ENCODE assay signal across 19 mouse cellular contexts in the genomic region with DNA sequence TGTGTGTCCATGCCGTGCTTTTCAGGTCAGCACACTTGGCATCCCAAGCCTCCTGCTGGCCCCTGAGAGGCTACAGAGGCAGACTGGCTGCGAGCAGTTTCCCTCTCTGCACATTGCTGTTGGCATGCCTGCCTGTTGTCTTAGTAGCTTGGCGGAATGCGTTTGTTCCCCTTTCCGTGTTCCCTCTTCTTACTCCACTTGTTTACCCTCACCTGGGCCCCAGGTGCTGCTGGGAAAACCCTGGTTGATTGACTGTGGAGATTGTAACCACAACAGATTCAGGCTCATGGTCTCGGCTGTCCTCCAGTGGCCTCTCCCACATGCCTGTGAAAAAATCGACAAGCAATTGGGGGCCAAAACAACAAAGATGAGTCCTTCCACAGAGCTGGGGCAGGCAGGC. TPM values are rescaled to one million over a fixed set of nuclear protein-coding genes. Genes with fewer than 3 reads are reported as not detected.
DNase-seq lines count a peak whose midpoint lies in the region; ATAC-seq and TF ChIP-seq lines count a peak whose summit lies in the region.
"Had no signal": no experiment of that assay in that cellular context is flagged by ENCODE, and none has a peak within 500 bp of the region (broad histone marks: within the 10 kb centered on the region; RNA-seq: fewer than 3 reads in every experiment).

No protein-coding gene starts in this region.

- H3K27me3 ChIP-seq in heart, embryonic 11.5 days (ENCODE audit: control insufficient read depth, insufficient read depth, low read length): 0 out of 2 replicates have a peak, but pooled peaks cover 3% of the 10 kb centered on the region
- no peaks in the 10 kb centered on the region for H3K27me3 ChIP-seq in lung, embryonic 16.5 days (ENCODE audit: control insufficient read depth, insufficient read depth, low read depth, low read length)
- H3K27me3 ChIP-seq in stomach, postnatal 0 days (ENCODE audit: control insufficient read depth, insufficient read depth, low read length): no peaks in the 10 kb centered on the region
- peaks cover 4% of the 10 kb centered on the region; the same call in 1 of the 2 replicates for H3K27me3 ChIP-seq in hindbrain, embryonic 12.5 days
- H3K27me3 ChIP-seq: forebrain, embryonic 13.5 days; heart, embryonic 12.5 days; limb, embryonic 15.5 days had no signal

- no peak for DNase-seq in heart, postnatal 36 days
- peak; percentile 13 for DNase-seq in ovary, postnatal 36 days (ENCODE audit: low spot score)
- no peak for DNase-seq in ovary, adult 18-20 months (ENCODE audit: low spot score)
- DNase-seq in stomach, postnatal 0 days (ENCODE audit: low spot score): peak; percentile 51
- no peak for DNase-seq in layer of hippocampus, postnatal 25 days (ENCODE audit: extremely low spot score in 1 of 2, low spot score in 1 of 2)
- DNase-seq: adrenal gland, postnatal 25 days; cerebellum, adult 8-10 months; gastrocnemius, postnatal 25 days; layer of hippocampus, adult 9-11 months; midbrain, embryonic 14.5 days had no signal

- TF ChIP-seq EP300 in stomach, postnatal 0 days (optimal IDR thresholded peaks at IDR 0.05): no peak

- H3K27ac ChIP-seq in heart, embryonic 11.5 days (ENCODE audit: low read depth, low read length): 0 out of 2 replicates have a peak overlapping the region, but pooled peaks have one; percentile 1
- no peak overlapping the region for H3K27ac ChIP-seq in lung, embryonic 16.5 days (ENCODE audit: low read length)
- no peak overlapping the region for H3K27ac ChIP-seq in stomach, postnatal 0 days (replicated peaks)
- H3K27ac ChIP-seq in hindbrain, embryonic 12.5 days: no peak overlapping the region
- H3K27ac ChIP-seq: forebrain, embryonic 13.5 days; kidney, postnatal 0 days; limb, embryonic 15.5 days had no signal

- no peaks in the 10 kb centered on the region for H3K36me3 ChIP-seq in heart, embryonic 11.5 days (ENCODE audit: control insufficient read depth, insufficient read depth, low read length)
- H3K36me3 ChIP-seq in lung, embryonic 16.5 days (ENCODE audit: control insufficient read depth, insufficient read depth, low read length): no peaks in the 10 kb centered on the region
- no peaks in the 10 kb centered on the region for H3K36me3 ChIP-seq in stomach, postnatal 0 days (ENCODE audit: control insufficient read depth, insufficient read depth, low read length)
- H3K36me3 ChIP-seq in hindbrain, embryonic 12.5 days: no peaks in the 10 kb centered on the region
- H3K36me3 ChIP-seq: heart, embryonic 12.5 days; limb, embryonic 15.5 days had no signal

- no peak overlapping the region for H3K4me3 ChIP-seq in heart, embryonic 11.5 days (ENCODE audit: low read depth, low read length)
- H3K4me3 ChIP-seq in lung, embryonic 16.5 days (ENCODE audit: low read length): no peak overlapping the region
- H3K4me3 ChIP-seq in stomach, postnatal 0 days (ENCODE audit: low read depth, low read length): no peak overlapping the region
- no peak overlapping the region for H3K4me3 ChIP-seq in hindbrain, embryonic 12.5 days
- H3K4me3 ChIP-seq: forebrain, embryonic 13.5 days; heart, embryonic 12.5 days; limb, embryonic 15.5 days had no signal

- intact Hi-C loops in heart, postnatal 36 days (cut with DNase I): no loop called here

- 70% methylated on average over 7 of the region's 7 CpGs for WGBS in heart, embryonic 11.5 days (ENCODE audit: insufficient replicate concordance)
- 59% methylated on average over 7 of the region's 7 CpGs for WGBS in lung, embryonic 16.5 days
- WGBS in stomach, postnatal 0 days: 56% methylated on average over 7 of the region's 7 CpGs
- 70% methylated on average over 7 of the region's 7 CpGs for WGBS in hindbrain, embryonic 12.5 days

- H3K4me1 ChIP-seq in heart, embryonic 11.5 days (ENCODE audit: control insufficient read depth, insufficient read depth, low read length): peaks cover 10% of the 10 kb centered on the region; the same call in 1 of the 2 replicates
- H3K4me1 ChIP-seq in lung, embryonic 16.5 days (replicated peaks; ENCODE audit: control insufficient read depth, insufficient read depth, low read length): peaks cover 6% of the 10 kb centered on the region; the same call in 1 of the 2 replicates
- no peaks in the 10 kb centered on the region for H3K4me1 ChIP-seq in stomach, postnatal 0 days (replicated peaks; ENCODE audit: control insufficient read depth, insufficient read depth)
- peaks cover 11% of the 10 kb centered on the region for H3K4me1 ChIP-seq in hindbrain, embryonic 12.5 days

- peak; percentile 36 for TF ChIP-seq CTCF in stomach, postnatal 0 days (IDR thresholded peaks at IDR 0.05; ENCODE audit: low read depth)

- no peaks in the 10 kb centered on the region for H3K9me3 ChIP-seq in heart, embryonic 11.5 days (replicated peaks; ENCODE audit: control insufficient read depth, low read length)
- H3K9me3 ChIP-seq in lung, embryonic 16.5 days (ENCODE audit: control insufficient read depth, low read length): no peaks in the 10 kb centered on the region
- no peaks in the 10 kb centered on the region for H3K9me3 ChIP-seq in stomach, postnatal 0 days (ENCODE audit: control insufficient read depth, low read length)
- no peaks in the 10 kb centered on the region for H3K9me3 ChIP-seq in hindbrain, embryonic 12.5 days (replicated peaks)
- H3K9me3 ChIP-seq: forebrain, embryonic 13.5 days; heart, embryonic 12.5 days; limb, embryonic 15.5 days had no signal

- H3K4me2 ChIP-seq in heart, embryonic 11.5 days: no peak overlapping the region
- H3K4me2 ChIP-seq in lung, embryonic 16.5 days (ENCODE audit: low read depth, low read length): no peak overlapping the region
- no peak overlapping the region for H3K4me2 ChIP-seq in stomach, postnatal 0 days (replicated peaks; ENCODE audit: low read depth)
- H3K4me2 ChIP-seq in hindbrain, embryonic 12.5 days (replicated peaks): no peak overlapping the region
- H3K4me2 ChIP-seq: forebrain, embryonic 13.5 days; heart, embryonic 12.5 days; limb, embryonic 15.5 days; lung, embryonic 14.5 days had no signal

- H3K9ac ChIP-seq in heart, embryonic 11.5 days (ENCODE audit: low read depth, low read length): no peak overlapping the region
- no peak overlapping the region for H3K9ac ChIP-seq in lung, embryonic 16.5 days (ENCODE audit: low read length)
- no peak overlapping the region for H3K9ac ChIP-seq in stomach, postnatal 0 days (ENCODE audit: low read length)
- H3K9ac ChIP-seq in hindbrain, embryonic 12.5 days: no peak overlapping the region
- H3K9ac ChIP-seq: forebrain, embryonic 13.5 days; heart, embryonic 12.5 days; limb, embryonic 15.5 days; lung, embryonic 14.5 days had no signal

- no peak for ATAC-seq in heart, embryonic 11.5 days (replicated peaks; ENCODE audit: insufficient number of reproducible peaks, low FRiP score, low TSS enrichment)
- ATAC-seq in lung, embryonic 16.5 days (ENCODE audit: low read depth): 0 out of 2 replicates have a peak, but pooled peaks have one; percentile 11
- peak; percentile 51 for ATAC-seq in stomach, postnatal 0 days (ENCODE audit: low FRiP score, low TSS enrichment)
- ATAC-seq in hindbrain, embryonic 12.5 days (ENCODE audit: low FRiP score): no peak
- ATAC-seq: forebrain, embryonic 13.5 days had no signal

RNA-seq across cellular contexts. Expression of gene Eva1c, which starts 22.2 kb away (rescaled TPM):
- polyA plus RNA-seq in heart, embryonic 11.5 days (2014; fragmentation: Nextera tagmentation; extraction: Ambion mirVana): 1.3 and 1.9 TPM in 2 replicates
- 1 to 10 TPM; 1.1 to 1.4 TPM for total RNA-seq in heart, postnatal 36 days (2021)
- polyA plus RNA-seq in lung, embryonic 16.5 days (2015; fragmentation: Nextera tagmentation; extraction: Ambion mirVana): 3.8 and 4.6 TPM in 2 replicates
- 3.0 and 3.6 TPM in 2 replicates for polyA plus RNA-seq in stomach, postnatal 0 days (2015; fragmentation: Nextera tagmentation; extraction: Ambion mirVana)
- total RNA-seq in layer of hippocampus, postnatal 25 days (2021): 1 to 10 TPM; 1.6 TPM
- polyA plus RNA-seq in hindbrain, embryonic 12.5 days (2016; fragmentation: Nextera tagmentation; extraction: Ambion mirVana): 2.7 and 3.6 TPM in 2 replicates
- total RNA-seq: neutrophil, adult 5-6 weeks had no signal

RNA-seq across cellular contexts. Expression of gene Urb1, which starts 38.5 kb away (rescaled TPM):
- polyA plus RNA-seq in heart, embryonic 11.5 days (2014; fragmentation: Nextera tagmentation; extraction: Ambion mirVana): 7.0 and 9.9 TPM in 2 replicates
- total RNA-seq in heart, postnatal 36 days (2021): 1 to 10 TPM; 6.1 to 6.6 TPM
- polyA plus RNA-seq in lung, embryonic 16.5 days (2015; fragmentation: Nextera tagmentation; extraction: Ambion mirVana): 6.9 and 8.1 TPM in 2 replicates
- 2.7 TPM in 2 replicates for polyA plus RNA-seq in stomach, postnatal 0 days (2015; fragmentation: Nextera tagmentation; extraction: Ambion mirVana)
- 10 to 100 TPM; 11.5 to 15.6 TPM for total RNA-seq in layer of hippocampus, postnatal 25 days (2021)
- 12.6 and 13.8 TPM in 2 replicates for polyA plus RNA-seq in hindbrain, embryonic 12.5 days (2016; fragmentation: Nextera tagmentation; extraction: Ambion mirVana)

Comparison
In these comparisons a context has a peak if more than half of its experiments do, and no peak if none do; other contexts are left out.
1. DNase-seq: peak in ovary, postnatal 36 days (single experiment) and stomach, postnatal 0 days (single experiment); none in heart, postnatal 36 days (0 of 2), ovary, adult 18-20 months (single experiment) and layer of hippocampus, postnatal 25 days (0 of 2).
2. ATAC-seq: peak in lung, embryonic 16.5 days (single experiment) and stomach, postnatal 0 days (single experiment); none in heart, embryonic 11.5 days (single experiment) and hindbrain, embryonic 12.5 days (single experiment).